Mouse (Mus musculus): ENCODE results near the gene Slc5a6. TPM values are rescaled to one million over a fixed set of nuclear protein-coding genes. Genes with fewer than 3 reads are reported as not detected.

The Slc5a6 gene
- polyA plus RNA-seq (2014; fragmentation: Illumina TruSeq; extraction: RNeasy Lipid Tissue Mini Kit (QIAGEN cat#74804); ENCODE audit: low read depth, low replicate concordance) = 6.1 TPM

GRCm38 (mm10) chr5:31048763-31049641 lies at the start of gene Slc5a6:
Gene Slc5a6 (minus strand): TSS chr5:31048924.

GRCm38 (mm10) chr5:31054261-31055215 lies 5.8 kb upstream of the Slc5a6 start, which contains the start of gene Cad:
Gene Cad (plus strand): TSS chr5:31054780.

GRCm38 (mm10) chr5:31047848-31048762 lies 619 bp downstream of the Slc5a6 start, which contains the start of gene Atraid:
Gene Atraid (plus strand): TSS chr5:31048312.

Other genes with a start within 250 kb of the Slc5a6 start
- 9.7 TPM for gene Mapre3, start 234.3 kb downstream of the Slc5a6 start, polyA plus RNA-seq (2014; fragmentation: Illumina TruSeq; extraction: RNeasy Lipid Tissue Mini Kit (QIAGEN cat#74804); ENCODE audit: low read depth, low replicate concordance)
- 16.6 TPM for gene Tmem214, start 180.9 kb downstream of the Slc5a6 start, polyA plus RNA-seq (2014; fragmentation: Illumina TruSeq; extraction: RNeasy Lipid Tissue Mini Kit (QIAGEN cat#74804); ENCODE audit: low read depth, low replicate concordance)
- gene Agbl5, start 160.2 kb downstream of the Slc5a6 start, polyA plus RNA-seq (2014; fragmentation: Illumina TruSeq; extraction: RNeasy Lipid Tissue Mini Kit (QIAGEN cat#74804); ENCODE audit: low read depth, low replicate concordance) = 4.6 TPM
- gene Ost4, start 141.1 kb downstream of the Slc5a6 start, polyA plus RNA-seq (2014; fragmentation: Illumina TruSeq; extraction: RNeasy Lipid Tissue Mini Kit (QIAGEN cat#74804); ENCODE audit: low read depth, low replicate concordance) = 244 TPM
- 0.22 TPM for gene Emilin1, start 135.5 kb downstream of the Slc5a6 start, polyA plus RNA-seq (2014; fragmentation: Illumina TruSeq; extraction: RNeasy Lipid Tissue Mini Kit (QIAGEN cat#74804); ENCODE audit: low read depth, low replicate concordance)
- not detected for gene Khk, start 127.5 kb downstream of the Slc5a6 start, polyA plus RNA-seq (2014; fragmentation: Illumina TruSeq; extraction: RNeasy Lipid Tissue Mini Kit (QIAGEN cat#74804); ENCODE audit: low read depth, low replicate concordance)
- gene Cgref1, start 103.3 kb downstream of the Slc5a6 start, polyA plus RNA-seq (2014; fragmentation: Illumina TruSeq; extraction: RNeasy Lipid Tissue Mini Kit (QIAGEN cat#74804); ENCODE audit: low read depth, low replicate concordance) = 7.3 TPM
- 28.8 TPM for gene Preb, start 88.6 kb downstream of the Slc5a6 start, polyA plus RNA-seq (2014; fragmentation: Illumina TruSeq; extraction: RNeasy Lipid Tissue Mini Kit (QIAGEN cat#74804); ENCODE audit: low read depth, low replicate concordance)
- 1.1 TPM for gene Tcf23, start 80.3 kb downstream of the Slc5a6 start, polyA plus RNA-seq (2014; fragmentation: Illumina TruSeq; extraction: RNeasy Lipid Tissue Mini Kit (QIAGEN cat#74804); ENCODE audit: low read depth, low replicate concordance)
- 79.4 TPM for gene Atraid, start 612 bp downstream of the Slc5a6 start, polyA plus RNA-seq (2014; fragmentation: Illumina TruSeq; extraction: RNeasy Lipid Tissue Mini Kit (QIAGEN cat#74804); ENCODE audit: low read depth, low replicate concordance)
- gene Cad, start 5.9 kb upstream of the Slc5a6 start, polyA plus RNA-seq (2014; fragmentation: Illumina TruSeq; extraction: RNeasy Lipid Tissue Mini Kit (QIAGEN cat#74804); ENCODE audit: low read depth, low replicate concordance) = 0.85 TPM
- gene Dnajc5g, start 57.4 kb upstream of the Slc5a6 start, polyA plus RNA-seq (2014; fragmentation: Illumina TruSeq; extraction: RNeasy Lipid Tissue Mini Kit (QIAGEN cat#74804); ENCODE audit: low read depth, low replicate concordance) = not detected
- not detected for gene Slc30a3, start 59.3 kb upstream of the Slc5a6 start, polyA plus RNA-seq (2014; fragmentation: Illumina TruSeq; extraction: RNeasy Lipid Tissue Mini Kit (QIAGEN cat#74804); ENCODE audit: low read depth, low replicate concordance)
- not detected for gene Trim54, start 67.8 kb upstream of the Slc5a6 start, polyA plus RNA-seq (2014; fragmentation: Illumina TruSeq; extraction: RNeasy Lipid Tissue Mini Kit (QIAGEN cat#74804); ENCODE audit: low read depth, low replicate concordance)
- gene Ucn, start 89.9 kb upstream of the Slc5a6 start, polyA plus RNA-seq (2014; fragmentation: Illumina TruSeq; extraction: RNeasy Lipid Tissue Mini Kit (QIAGEN cat#74804); ENCODE audit: low read depth, low replicate concordance) = not detected
- gene Mpv17, start 105.3 kb upstream of the Slc5a6 start, polyA plus RNA-seq (2014; fragmentation: Illumina TruSeq; extraction: RNeasy Lipid Tissue Mini Kit (QIAGEN cat#74804); ENCODE audit: low read depth, low replicate concordance) = 24.2 TPM
- 0.66 TPM for gene Gm29609, start 131.0 kb upstream of the Slc5a6 start, polyA plus RNA-seq (2014; fragmentation: Illumina TruSeq; extraction: RNeasy Lipid Tissue Mini Kit (QIAGEN cat#74804); ENCODE audit: low read depth, low replicate concordance)
- 64.0 TPM for gene Gtf3c2, start 131.2 kb upstream of the Slc5a6 start, polyA plus RNA-seq (2014; fragmentation: Illumina TruSeq; extraction: RNeasy Lipid Tissue Mini Kit (QIAGEN cat#74804); ENCODE audit: low read depth, low replicate concordance)
- 38.8 TPM for gene Snx17, start 144.3 kb upstream of the Slc5a6 start, polyA plus RNA-seq (2014; fragmentation: Illumina TruSeq; extraction: RNeasy Lipid Tissue Mini Kit (QIAGEN cat#74804); ENCODE audit: low read depth, low replicate concordance)
- 1.8 TPM for gene Eif2b4, start 144.5 kb upstream of the Slc5a6 start, polyA plus RNA-seq (2014; fragmentation: Illumina TruSeq; extraction: RNeasy Lipid Tissue Mini Kit (QIAGEN cat#74804); ENCODE audit: low read depth, low replicate concordance)
- 1.6 TPM for gene Zfp513, start 153.4 kb upstream of the Slc5a6 start, polyA plus RNA-seq (2014; fragmentation: Illumina TruSeq; extraction: RNeasy Lipid Tissue Mini Kit (QIAGEN cat#74804); ENCODE audit: low read depth, low replicate concordance)
- 19.8 TPM for gene Ppm1g, start 171.8 kb upstream of the Slc5a6 start, polyA plus RNA-seq (2014; fragmentation: Illumina TruSeq; extraction: RNeasy Lipid Tissue Mini Kit (QIAGEN cat#74804); ENCODE audit: low read depth, low replicate concordance)
- gene Nrbp1, start 191.9 kb upstream of the Slc5a6 start, polyA plus RNA-seq (2014; fragmentation: Illumina TruSeq; extraction: RNeasy Lipid Tissue Mini Kit (QIAGEN cat#74804); ENCODE audit: low read depth, low replicate concordance) = 109 TPM
- gene Gm9970, start 192.3 kb upstream of the Slc5a6 start, polyA plus RNA-seq (2014; fragmentation: Illumina TruSeq; extraction: RNeasy Lipid Tissue Mini Kit (QIAGEN cat#74804); ENCODE audit: low read depth, low replicate concordance) = not detected
- 7.3 TPM for gene Krtcap3, start 202.8 kb upstream of the Slc5a6 start, polyA plus RNA-seq (2014; fragmentation: Illumina TruSeq; extraction: RNeasy Lipid Tissue Mini Kit (QIAGEN cat#74804); ENCODE audit: low read depth, low replicate concordance)
- gene Ift172, start 242.2 kb upstream of the Slc5a6 start, polyA plus RNA-seq (2014; fragmentation: Illumina TruSeq; extraction: RNeasy Lipid Tissue Mini Kit (QIAGEN cat#74804); ENCODE audit: low read depth, low replicate concordance) = 11.8 TPM
- gene Fndc4, start 247.2 kb upstream of the Slc5a6 start, polyA plus RNA-seq (2014; fragmentation: Illumina TruSeq; extraction: RNeasy Lipid Tissue Mini Kit (QIAGEN cat#74804); ENCODE audit: low read depth, low replicate concordance) = 1.7 TPM
- not detected for gene Gckr, start 248.5 kb upstream of the Slc5a6 start, polyA plus RNA-seq (2014; fragmentation: Illumina TruSeq; extraction: RNeasy Lipid Tissue Mini Kit (QIAGEN cat#74804); ENCODE audit: low read depth, low replicate concordance)